Mouse (Mus musculus) olfactory bulb, adult 2 months (tissue): ENCODE data around the gene Slit3. TPM values are rescaled to one million over a fixed set of nuclear protein-coding genes. Genes with fewer than 3 reads are reported as not detected.

Source experiments
- H3K27ac ChIP-seq: fragments of 200-500 bp; 2 replicates; pipeline ENCODE4 v1.5.1; 2012; ENCODE audit warnings: low read depth, low read length; ENCODE audit not compliant: insufficient read depth
- H3K4me1 ChIP-seq: fragments of 200-500 bp; 2 replicates; pipeline ENCODE4 v1.6.1; 2012; ENCODE audit warnings: low read length; ENCODE audit not compliant: control insufficient read depth, insufficient read depth
- H3K4me3 ChIP-seq: fragments of 200-500 bp; 2 replicates; pipeline ENCODE4 v1.5.1; 2012; ENCODE audit warnings: mild to moderate bottlenecking, low read depth, low read length, moderate library complexity; ENCODE audit not compliant: insufficient read depth
- CTCF ChIP-seq: fragments of 200-500 bp; IDR thresholded peaks from 2 replicates; pipeline ENCODE4 v1.5.1; 2012; ENCODE audit warnings: low read depth, mild to moderate bottlenecking, low read length, moderate library complexity; ENCODE audit not compliant: insufficient read depth
- POLR2A ChIP-seq: fragments of 200-500 bp; IDR thresholded peaks from 2 replicates; pipeline ENCODE4 v1.6.1; 2012; ENCODE audit warnings: mild to moderate bottlenecking, low read depth, low read length, moderate library complexity; ENCODE audit not compliant: insufficient read depth
- WGBS: fragments of 180-500 bp; shearing (Covaris S2); methylation state at CpG from one replicate; pipeline ENCODE4 v1.1.7; 2018; 5-methylcytosine and 5-hydroxymethylcytosine counted together
- polyA plus RNA-seq: library from polyadenylated mRNA; stranded (reverse); fragments of >200 nt; gene quantifications from 2 replicates; pipeline ENCODE4 v1.2.4, GENCODE M21; 2012; ENCODE audit warnings: low replicate concordance; ENCODE audit not compliant: missing spikeins, insufficient read depth, insufficient read length

The Slit3 gene
- polyA plus RNA-seq, 1 experiment = not detected

DNA sequence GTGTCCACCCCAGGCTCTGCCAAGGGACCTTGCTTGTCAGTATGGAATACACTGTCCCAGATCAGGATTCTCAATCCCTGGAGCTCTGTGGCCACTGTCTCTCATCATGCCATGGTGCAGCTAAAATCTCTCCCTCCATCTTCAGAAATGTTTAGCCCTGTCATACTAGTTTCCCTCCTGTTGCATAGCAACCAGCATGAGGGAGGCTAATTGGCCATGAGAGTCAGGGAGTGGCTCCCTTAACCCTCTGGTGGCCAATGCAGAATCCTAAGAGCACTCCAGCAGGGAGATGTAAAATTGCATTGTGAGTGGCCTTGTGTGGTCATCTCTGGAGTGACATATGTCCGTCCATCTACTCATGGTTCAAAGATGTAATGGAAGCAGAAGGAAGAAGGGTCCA, 259.7 kb downstream of the Slit3 start:
- 87% methylated on average over 1 of the region's 1 CpGs for WGBS
- H3K4me3 ChIP-seq = no peak overlapping the region
- TF ChIP-seq CTCF (no peak), POLR2A (no peak)

DNA sequence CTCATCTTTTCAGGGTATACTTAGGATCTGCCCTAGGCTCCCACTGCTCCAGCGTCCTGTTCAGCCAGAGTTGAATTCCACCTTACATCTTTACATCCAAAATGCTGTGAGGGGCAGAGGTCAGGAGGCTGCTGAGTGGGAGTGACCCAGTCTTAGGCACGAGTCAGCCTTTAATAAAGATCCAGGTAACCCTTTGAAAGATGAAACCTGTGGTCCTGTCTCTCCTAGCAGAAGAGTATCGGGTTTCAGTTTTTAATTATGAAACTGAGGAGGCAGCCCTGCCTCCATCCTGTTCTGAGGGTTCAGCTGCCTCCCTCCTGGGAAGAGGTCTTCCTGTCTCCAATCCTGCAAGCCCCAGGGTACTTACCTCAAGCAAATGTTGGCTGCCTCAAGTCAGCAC, 264.4 kb downstream of the Slit3 start:
- Histone ChIP-seq H3K4me1 (peaks cover 10% of the 10 kb centered on the region), H3K4me3 (no peak overlapping the region), H3K27ac (no peak overlapping the region)
- TF ChIP-seq CTCF (no peak), POLR2A (no peak)
- WGBS = 58% methylated on average over 3 of the region's 3 CpGs

More for the DNA sequence above, 259.7 kb downstream of the Slit3 start:
- Histone ChIP-seq H3K27ac (no peak overlapping the region), H3K4me1 (no peaks in the 10 kb centered on the region)

DNA sequence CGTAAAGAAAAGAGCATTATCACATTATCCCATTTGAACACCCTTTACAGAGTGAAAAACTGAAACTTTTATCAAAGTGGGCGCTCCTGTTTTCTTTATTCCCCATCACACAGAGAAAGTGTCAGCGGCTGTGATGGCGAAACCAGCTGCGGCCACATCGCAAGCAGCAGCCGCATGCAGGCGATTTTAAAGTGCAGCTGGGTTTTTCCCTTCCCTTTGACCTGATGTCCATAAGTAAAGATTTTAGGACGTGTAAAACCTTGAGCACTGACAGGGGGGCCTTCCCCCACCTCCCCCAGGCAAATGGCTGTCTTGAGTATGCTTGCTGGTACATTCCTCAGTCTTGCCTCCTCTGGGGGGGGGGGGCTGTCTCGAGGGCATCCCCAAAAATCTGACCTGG, 266.8 kb downstream of the Slit3 start:
- 93% methylated on average over 10 of the region's 10 CpGs for WGBS
- Histone ChIP-seq H3K4me1 (peaks cover 10% of the 10 kb centered on the region), H3K27ac (no peak overlapping the region), H3K4me3 (no peak overlapping the region)
- TF ChIP-seq CTCF (no peak), POLR2A (no peak)

DNA sequence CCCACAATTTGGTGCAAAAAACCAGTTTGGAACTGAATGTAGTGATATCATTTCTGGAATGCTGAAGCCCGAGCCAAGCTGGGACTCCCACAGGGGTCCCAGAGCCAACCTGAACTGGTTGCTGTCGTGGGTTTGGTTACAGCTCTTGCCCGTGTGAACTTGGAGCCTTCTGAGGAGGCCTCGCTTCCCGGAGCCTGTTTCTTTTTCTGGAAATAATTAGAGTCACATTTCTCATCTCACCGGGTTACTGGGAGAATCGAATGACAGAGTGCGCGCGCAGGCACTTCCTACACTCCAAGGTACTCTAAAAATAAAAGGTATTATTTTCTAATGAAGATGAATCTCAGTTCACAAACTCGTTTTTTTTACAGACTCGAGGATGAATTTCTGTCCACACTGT, 267.4 kb downstream of the Slit3 start:
- Histone ChIP-seq H3K27ac (no peak overlapping the region), H3K4me3 (no peak overlapping the region), H3K4me1 (peaks cover 10% of the 10 kb centered on the region)
- WGBS = 46% methylated on average over 12 of the region's 12 CpGs
- TF ChIP-seq CTCF (no peak), POLR2A (no peak)

DNA sequence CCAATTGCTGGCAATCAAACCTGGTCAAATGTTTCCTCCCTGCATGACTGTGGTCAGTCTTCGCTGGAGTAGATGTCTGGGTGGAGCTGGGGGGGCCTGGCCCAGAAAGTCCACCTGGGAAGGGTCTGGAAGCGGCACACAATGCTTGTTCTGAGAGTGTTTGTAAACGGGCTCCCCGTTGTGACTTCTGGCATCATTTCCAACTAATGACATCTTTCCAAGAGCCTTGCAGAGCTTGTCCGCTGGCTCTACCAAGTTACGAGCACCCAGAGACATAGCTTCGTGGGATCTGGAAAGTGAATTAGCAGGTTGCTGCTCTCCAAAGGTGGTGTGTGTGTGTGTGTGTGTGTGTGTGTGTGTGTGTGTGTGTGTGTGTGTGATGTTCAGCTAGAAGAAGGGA, 268.3 kb downstream of the Slit3 start:
- 69% methylated on average over 7 of the region's 7 CpGs for WGBS

DNA sequence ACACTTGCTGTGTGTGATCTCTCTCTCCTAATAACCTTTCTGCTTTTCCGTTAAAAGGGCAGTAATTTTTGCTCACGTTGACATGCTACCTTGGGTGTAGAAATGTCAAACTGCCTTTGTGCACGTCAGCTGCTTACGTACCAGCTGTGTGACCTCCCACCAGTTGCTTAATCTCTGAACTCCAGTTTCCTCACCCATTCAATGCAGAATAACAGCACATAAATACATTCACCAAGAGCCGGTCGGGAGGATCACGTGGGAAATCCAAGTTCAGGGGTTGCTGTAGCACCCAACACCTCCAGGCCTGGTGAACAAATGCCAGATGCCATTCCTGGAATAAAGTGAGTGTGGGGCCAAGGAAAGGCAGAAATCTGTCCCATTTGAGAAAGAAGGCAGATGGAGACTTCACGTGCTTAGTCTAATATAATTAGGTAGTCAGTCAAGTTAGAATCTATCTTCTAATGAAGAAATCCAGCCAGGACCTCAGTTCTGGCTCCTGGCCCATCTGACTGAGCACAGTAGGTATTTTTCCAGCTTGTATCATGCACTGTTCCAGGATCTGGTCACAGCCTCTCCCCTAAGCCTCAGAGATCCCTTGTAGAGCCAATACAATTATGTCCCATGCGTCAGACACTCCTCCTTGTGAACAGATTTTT, 268.9 kb downstream of the Slit3 start:
- WGBS = 76% methylated on average over 9 of the region's 9 CpGs
- H3K4me3 ChIP-seq = no peak overlapping the region
- H3K4me1 ChIP-seq = peaks cover 10% of the 10 kb centered on the region
- TF ChIP-seq CTCF (no peak), POLR2A (no peak)
- no peak overlapping the region for H3K27ac ChIP-seq

More for the DNA sequence above, 268.3 kb downstream of the Slit3 start:
- H3K4me3 ChIP-seq = no peak overlapping the region
- H3K4me1 ChIP-seq = peaks cover 10% of the 10 kb centered on the region
- no peak overlapping the region for H3K27ac ChIP-seq
- TF ChIP-seq POLR2A (no peak), CTCF (no peak)

DNA sequence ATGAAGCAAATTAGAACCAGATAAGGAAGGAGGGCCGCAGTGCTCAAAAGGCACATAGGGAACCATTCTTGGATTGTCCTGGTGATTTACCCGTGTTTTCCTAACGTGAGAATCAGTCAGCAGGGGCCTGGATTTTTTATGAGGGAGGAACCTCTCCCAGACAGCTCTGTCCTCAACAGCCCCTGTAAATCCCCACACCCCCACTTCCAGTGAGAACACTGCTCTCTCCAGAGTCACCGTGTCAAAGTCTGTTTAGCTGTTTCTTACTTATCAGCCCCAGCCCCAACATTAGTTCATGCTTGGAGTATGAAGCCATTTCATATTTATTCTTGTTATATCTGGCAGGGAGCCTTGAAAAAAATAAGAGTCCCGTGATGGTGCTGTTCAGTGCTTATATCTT, 272.8 kb downstream of the Slit3 start:
- TF ChIP-seq POLR2A (no peak), CTCF (no peak)
- Histone ChIP-seq H3K4me1 (peaks cover 8% of the 10 kb centered on the region), H3K27ac (no peak overlapping the region), H3K4me3 (no peak overlapping the region)
- WGBS = 74% methylated on average over 5 of the region's 5 CpGs

DNA sequence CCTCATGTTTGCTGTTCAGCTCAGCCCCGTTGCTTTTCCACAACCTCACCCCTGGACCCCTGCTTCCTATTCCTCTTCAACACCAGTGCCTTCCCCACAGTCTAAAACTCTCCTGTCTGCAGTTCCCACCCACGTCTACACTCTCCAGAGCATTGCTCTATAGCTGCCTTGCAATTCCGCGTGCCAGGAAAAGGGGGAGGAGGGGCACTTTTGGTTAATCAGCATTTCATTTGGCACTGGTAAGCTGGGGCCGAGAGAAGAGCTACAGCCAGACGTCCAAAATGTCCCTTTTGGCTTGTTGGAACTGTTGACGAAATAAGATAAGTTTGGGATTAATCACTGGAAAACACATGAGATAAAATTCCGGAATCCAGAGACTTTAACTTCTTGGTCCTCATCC, 274.4 kb downstream of the Slit3 start:
- TF ChIP-seq CTCF (no peak), POLR2A (no peak)
- WGBS = 35% methylated on average over 8 of the region's 8 CpGs
- Histone ChIP-seq H3K4me3 (no peak overlapping the region), H3K4me1 (peaks cover 4% of the 10 kb centered on the region), H3K27ac (no peak overlapping the region)

DNA sequence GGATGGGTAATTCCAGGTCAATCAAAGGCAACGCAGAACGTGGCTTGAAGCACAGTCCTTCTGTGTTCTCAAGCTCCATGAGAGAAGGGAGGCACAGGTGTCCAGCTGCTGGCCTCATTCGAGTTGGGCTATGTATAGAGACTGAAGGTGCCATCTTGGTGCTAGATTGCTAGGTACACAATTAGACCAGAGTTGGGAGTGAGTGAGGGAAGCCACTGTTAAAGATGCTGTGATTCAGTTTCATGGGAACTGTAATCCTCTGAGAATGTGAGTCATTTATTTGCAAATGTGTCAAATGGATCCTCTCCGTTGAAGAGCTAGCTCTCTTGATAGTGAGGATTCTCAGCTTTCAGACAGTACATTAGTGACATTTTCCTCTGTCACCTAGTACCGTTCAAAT, 277.3 kb downstream of the Slit3 start:
- TF ChIP-seq POLR2A = no peak
- no peak for TF ChIP-seq CTCF
- peaks cover 9% of the 10 kb centered on the region for H3K4me1 ChIP-seq
- no peak overlapping the region for H3K27ac ChIP-seq
- 77% methylated on average over 5 of the region's 5 CpGs for WGBS
- H3K4me3 ChIP-seq = no peak overlapping the region
